Mouse (Mus musculus) thymus, postnatal 14 days (tissue): ENCODE measurements around the gene Dnlz.
A peak's percentile ranks its signal among the peaks of the same experiment; 100 is the strongest.

ENCODE experiments used
- DNase-seq: peaks from one replicate; pipeline ENCODE4 v3.0.0; 2021

Gene Dnlz

DNA sequence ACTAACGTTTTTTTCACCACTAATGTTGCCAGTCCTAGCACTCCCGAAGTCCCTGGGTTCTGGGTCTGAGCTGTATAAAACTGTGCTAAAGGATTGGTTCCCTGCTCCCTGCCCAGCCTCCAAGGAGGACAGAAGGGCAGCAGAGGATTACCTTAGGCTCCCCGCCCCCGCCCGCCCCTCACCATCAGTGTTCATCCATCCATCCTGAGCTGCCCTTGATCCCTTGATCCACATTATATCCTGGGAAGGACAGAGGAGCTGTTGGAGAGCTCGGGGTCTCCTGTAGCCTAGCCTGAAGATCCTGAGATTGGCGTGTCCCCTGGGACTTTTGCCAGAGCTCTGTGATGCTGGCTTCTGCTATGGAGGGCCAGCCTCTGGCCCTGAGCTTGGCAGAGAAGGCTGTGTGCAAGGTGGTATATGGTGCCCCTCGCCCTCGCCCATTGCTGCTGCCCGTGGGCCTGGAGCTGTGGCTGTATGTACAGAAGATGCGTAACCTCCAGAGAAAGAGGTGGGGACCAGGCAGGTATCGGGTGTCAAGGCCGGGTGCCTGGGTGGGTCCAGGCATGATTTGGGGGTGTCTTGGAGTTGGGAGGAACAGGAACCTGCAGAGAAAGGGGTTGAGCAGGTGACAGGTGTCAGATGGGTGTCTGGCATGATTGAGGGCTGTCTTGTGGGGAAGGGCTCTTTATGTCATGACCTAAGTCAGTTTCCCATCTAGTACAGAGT lies 32.2 kb downstream of the Dnlz start:
- DNase-seq = no peak

DNA sequence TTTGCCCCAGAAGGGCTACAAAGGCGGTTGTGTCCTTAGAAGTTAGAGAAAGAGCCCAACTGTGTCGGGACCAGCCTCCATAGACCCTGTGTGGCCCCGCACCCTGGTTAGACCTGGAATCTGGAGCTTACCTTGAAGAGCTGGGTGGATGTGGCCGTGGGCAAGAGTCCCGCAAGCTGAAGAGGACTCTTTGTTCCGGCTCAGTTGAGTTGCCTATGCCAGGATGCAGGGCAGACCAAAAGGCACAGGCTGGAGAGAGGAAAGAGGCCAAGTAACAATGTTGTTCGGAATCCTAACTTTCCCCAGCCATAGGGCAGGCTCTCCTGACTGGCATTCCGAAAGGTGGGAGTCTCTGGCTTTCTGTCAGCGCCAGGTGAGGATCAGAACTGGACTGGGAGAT lies 32.8 kb downstream of the Dnlz start:
- DNase-seq = no peak

DNA sequence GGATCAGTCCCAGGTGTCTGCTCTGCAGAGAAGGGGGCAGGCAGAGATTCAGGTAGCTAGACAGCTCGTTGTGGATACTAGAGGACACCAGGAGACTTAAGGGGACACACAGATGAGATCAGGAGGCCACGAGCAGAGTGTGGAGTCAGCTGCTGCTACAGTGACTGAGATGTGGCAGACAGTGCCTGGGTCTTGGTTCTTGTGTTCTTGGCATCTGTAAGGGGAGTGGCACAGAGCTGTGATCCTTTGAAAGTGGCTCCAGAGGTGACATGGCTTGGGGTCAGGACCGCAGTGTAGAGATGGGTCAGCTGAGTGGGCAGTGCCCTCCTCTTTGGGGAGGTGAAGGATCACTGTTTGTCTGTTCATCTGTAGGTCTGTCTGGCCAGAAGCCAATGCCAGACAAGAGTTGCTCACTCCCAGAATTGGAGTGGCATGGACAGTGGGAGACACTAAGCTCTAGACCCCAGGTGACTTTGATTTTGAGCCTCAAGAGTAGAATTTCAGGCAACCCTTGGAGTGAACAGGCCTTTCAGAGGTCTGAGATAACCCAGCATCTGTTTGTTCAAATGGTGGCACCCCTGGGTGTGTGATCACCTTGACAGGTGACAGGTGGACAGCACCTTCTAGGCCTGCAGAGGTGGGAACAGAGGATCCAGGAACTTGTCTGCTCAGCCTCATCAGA lies 33.8 kb downstream of the Dnlz start:
- DNase-seq = no peak

DNA sequence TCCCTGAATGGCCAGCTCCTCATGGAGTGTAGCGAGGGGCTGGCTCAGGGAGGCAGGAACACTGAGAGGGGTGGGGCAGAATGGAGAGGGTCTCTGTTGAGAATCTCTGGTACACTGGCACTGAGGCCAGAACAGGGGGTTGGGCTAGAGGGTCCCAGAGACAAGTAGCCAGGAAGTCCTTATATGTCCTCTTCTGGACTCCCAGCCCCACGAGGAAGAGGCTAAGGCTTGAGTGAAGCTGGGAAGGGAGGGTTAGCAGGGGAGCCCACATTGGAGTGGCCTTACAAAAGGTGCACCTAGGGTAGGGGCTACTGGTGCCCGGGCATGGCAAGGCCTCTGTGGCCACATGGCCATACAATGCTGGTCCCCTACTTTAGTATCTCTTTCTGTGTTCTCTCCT lies 34.5 kb downstream of the Dnlz start:
- DNase-seq = no peak

DNA sequence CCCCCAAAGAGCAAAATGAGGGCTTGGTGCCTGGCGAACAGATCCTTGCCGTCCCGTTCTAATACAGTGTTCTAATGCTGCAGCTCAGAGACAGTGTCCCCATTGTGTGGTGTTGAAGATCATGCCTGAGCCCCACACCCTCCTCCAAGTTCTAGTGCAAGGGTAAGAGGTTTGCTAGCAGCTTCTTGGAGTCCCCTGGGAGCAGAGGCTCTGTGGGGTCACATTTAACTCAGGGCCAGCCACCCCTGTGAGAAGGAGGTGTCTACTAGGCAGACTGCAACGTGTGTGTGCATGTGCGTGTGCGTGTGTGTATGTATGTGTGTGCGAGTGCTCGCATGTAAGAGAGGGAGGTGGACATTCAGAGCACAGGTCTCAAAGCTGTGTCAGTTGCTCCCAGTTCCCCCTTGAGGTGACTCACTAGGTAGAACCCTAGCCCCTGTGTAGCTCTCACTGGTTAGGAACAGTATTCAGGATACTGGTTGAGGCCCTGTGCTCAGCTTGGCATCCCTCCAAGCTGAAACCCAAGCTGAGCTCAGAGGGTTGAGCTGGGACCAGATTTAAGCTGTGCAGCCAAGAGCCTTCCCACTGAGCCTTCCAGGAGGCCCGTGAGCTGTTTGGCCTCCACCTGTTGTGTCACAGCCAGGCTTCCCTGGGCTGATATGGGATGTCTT lies 35.2 kb downstream of the Dnlz start:
- no peak for DNase-seq

DNA sequence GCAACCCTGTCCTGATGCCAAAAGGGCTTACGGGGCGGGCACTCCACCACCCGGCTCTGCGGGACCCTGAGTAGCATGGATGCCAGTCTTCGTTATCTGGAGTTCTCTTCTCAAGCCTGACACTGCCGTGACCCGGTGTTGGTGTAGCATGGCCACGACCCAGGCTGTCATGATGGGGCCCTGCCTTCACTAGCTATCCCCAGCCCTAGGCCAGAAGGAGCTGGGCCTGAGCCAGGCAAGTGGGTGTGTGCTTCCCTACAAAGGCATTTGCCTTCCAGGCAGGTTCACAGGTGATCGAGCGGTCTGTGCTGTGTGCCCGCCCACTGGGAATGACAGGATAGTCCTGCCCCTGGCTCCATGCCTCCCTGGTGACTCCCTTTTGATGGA lies 36.0 kb downstream of the Dnlz start:
- DNase-seq = no peak

DNA sequence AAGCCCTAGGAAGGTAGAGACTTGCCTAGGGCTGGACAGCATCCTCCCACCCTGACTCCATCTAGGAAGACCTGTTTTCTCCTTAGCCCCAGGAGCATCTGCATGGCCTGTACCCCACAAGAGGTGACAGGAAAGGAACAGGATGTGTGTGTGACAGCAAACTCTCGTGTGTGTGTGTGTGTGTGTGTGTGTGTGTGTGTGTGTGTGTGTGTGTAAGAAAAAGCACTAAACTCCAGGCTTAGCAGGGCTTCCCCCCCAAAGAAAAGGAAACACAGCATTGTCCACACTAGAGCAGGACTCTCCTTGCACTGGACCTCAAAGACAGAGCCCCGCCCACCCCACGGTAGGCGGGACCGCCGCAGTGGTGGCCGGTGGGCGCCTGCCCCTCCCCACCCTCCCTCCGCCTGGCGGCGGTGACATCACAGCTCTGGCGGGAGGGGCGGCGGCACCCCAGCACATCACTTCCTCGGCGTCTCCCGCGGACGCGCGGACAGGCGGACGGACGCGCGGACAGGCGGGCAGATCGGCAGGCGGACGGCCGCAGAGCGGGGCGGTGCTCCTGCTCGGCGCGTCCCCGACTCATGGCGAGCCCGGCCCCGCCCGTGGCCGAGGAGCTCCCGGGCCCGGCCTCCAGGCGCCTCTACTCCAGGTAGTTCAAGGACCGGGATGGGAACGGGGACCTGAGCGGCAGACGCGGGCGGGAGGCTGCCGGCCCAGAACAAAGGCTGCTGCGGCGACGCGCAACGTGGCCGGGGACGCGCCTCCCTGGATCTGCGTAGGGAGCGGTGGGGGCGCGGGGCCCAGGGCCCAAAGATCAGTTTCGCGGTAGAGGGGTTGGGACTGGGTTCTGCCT lies 36.6 kb downstream of the Dnlz start, which contains the start of gene Gpsm1:
Gene Gpsm1 (plus strand): TSS at position 444 of the 853 bp plus-strand sequence.
- peak; percentile 73 for DNase-seq

DNA sequence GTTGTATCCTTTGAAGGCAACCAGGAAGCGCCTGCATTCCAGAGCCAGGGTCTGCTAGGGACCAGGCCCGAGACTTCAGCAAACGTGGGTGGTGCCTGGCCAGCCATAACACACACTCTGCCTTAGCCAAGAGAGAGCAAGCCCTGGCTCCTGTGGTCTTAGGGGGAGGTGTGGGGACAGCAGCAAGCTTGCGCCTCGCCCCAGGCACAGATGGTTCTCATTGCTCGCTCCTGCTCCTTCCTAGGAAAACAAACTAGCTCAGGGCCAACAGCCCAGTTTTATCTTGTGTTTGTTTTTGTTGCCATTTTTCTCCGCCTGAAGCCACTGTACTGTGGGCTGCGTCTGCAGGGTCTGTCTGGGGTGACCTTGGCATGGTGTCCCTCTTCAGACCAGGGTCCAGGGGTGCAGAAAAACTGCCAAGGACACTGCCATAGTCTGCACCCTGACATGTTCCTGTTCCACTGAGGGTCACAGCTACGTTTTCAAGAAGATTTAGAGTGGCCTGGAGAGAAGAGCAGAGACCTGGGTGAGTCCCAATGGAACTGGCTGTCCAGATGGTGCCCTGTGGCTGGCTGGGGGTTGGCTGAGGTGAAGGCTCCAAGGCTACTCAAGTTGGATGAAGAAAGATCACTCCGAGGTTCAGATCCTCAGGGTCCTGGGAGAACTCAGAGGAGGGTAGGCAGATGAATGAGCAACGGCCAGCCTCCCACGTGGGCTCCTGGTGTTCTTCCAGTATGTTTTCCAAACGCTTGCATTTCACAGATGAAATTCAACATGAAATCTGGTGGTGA lies 37.4 kb downstream of the Dnlz start:
- DNase-seq = no peak

DNA sequence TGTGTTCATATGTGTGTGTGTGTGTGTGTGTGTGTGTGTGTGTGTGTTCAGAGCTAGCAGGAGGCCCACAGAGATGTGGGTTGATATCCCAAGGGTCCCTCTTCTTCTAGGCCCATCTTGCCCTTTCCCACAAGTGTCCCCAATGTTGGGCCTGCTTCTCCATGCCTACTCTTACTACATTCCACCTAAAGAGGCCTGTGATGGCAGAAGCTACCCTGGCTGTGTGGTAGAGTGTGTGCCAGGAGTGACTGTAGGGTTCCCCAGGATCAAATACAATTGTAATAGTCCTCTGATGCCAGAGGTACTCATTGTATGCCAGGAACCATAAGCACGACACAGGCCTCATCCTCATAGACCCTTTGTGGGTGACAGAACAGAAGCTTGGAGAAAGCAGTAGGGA lies 38.5 kb downstream of the Dnlz start:
- no peak for DNase-seq

DNA sequence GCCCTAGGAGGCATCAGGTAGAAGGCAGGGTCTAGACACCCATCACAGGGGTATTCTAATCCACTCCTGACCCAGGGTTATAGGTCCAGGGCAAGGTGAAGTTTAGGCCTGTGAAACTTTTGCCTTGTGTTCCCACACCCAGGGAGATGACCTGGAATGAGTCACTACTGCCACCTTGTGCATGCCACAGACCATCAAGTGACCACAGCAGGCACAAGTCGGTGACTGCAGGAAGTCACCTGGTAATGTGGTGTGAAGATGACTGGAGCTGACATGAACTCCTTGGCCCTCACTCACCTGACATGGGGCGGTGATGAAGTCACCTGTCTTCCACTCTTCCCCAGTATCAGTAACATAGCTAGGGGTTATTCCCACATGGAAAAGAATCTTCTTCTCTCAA lies 39.1 kb downstream of the Dnlz start:
- no peak for DNase-seq

DNA sequence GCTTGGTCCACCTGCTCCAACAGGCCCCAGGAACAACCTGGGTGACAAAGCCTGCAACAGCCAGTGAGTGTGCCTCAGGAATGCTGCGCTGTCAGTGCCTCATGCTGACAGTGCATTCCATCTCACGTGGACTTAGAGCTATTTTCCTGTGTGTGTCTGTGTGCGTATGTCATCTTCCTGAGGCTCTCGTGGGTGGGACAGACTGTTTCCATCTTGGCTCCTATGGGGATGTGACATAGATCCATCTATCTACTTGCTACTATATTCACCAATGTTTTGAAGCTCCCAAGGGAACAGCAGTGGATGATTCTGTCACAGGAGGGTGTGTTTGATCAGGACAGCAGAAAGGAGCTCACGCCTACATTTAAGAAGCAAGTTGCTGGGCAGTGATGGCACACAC lies 40.0 kb downstream of the Dnlz start:
- DNase-seq = peak; percentile 33

DNA sequence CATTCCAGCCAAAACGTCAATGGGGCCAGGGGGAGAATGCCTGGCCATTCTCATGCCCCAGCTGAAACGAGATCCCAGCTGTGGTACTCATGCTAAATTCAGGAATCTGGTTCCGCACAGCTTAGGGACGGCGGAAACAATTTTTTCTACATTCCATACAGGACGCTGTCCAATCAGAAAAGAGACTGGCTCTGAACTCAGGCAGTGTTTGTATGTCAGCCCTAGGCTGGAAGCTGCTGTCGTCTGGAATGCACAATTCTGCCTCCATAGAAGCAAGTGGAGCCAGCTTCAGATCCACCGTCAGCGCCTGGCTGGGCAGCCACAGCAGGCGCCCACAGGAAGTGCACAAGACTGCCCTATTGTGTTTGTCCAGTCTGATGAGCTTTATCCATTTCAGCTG lies 42.2 kb downstream of the Dnlz start:
- no peak for DNase-seq

DNA sequence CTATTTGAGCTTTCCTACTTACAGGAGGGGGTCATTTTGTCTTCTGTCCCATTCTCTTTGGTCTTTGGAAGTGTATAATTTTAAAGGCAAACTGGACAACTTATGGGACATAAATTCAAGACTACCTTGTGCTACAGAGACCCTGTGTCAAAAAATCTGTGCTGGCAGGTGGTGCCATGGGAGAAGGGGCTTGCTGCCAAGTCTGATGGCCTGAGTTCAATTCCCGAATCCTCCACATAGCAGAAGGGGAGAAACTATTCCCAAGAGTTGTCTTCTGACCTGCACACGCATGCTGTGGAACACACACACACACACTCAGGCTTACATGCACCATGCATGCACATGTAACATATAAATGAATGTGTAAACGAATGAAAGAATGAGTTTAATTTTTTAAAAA lies 45.2 kb downstream of the Dnlz start:
- DNase-seq = no peak

DNA sequence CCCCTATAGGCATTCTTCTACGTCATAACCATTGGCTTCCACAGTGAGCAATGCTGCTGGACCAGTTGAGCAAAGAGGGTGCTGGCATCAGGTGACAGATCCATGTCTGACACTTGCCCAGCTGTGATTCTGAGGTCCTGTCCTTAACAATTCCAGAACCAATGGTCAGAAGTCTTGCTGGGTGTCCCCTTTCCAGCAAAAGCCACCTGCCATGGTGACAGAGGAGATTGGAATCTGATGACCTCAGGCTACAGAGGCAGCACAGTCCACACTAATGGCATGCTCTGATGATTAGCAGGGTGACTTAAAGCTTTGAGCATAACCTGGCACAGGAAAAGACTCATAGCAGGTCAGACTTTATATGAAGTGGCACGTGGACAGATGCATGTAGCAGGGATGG lies 46.4 kb downstream of the Dnlz start:
- DNase-seq = no peak

DNA sequence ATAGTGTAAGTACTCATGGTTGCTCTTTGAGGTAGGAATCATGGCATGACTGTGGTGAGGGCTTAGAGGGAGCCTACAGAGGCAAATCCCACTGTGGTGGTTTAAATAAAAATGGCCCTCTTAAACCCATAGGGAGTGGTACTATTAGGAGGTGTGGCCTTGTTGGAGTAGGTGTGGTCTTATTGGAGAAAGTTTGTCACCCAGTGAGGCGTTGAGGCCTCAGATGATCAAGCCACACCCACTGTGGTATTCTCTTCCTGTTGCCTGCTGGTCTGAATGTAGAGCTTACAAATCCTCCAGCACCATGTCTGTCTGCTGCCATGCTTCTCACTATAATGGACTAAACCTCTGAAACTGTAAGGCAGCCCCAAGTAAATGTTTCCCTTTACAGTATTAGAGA lies 47.2 kb downstream of the Dnlz start:
- no peak for DNase-seq

DNA sequence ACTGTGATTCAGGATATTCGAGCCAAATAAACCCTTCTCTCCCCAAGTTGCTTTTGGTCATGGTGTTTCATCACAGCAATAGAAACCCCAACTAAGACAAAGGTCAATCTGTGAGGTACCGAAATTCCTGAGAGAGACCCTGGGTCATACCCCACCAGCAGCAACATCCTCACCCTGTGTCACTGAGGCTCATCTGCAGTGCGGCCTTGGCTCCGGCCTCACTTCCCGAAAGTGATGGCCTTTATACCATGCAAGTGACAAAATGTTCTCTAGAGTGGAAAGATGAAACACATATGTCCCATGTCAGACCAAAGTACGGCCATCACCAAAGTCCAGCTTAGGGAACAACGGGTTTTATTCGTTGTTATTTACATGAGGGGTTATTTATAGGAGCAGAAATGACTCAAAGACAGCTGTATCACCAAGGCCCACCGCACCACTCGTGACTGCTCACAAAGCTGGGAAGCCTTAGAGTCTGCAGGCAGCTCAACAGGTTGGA lies 49.9 kb downstream of the Dnlz start:
- no peak for DNase-seq

DNA sequence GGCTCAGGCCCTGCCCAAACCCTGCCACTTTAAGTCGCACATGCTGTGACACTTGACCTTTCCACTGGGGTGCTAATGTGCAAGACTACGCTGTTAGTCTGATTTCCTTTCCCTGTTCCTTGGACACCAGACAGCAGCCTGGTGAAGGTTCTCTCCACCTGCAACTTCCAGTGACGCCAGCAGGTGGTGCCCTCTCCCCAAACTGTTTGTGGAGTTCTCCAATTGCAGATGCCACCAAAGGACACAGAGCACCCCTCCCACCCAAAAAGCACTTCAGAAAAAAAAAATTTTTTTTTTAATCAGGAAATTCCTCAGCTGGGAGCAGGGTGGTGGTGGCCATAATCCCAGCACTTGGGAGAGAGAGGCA lies 51.1 kb downstream of the Dnlz start:
- peak; percentile 86 for DNase-seq

DNA sequence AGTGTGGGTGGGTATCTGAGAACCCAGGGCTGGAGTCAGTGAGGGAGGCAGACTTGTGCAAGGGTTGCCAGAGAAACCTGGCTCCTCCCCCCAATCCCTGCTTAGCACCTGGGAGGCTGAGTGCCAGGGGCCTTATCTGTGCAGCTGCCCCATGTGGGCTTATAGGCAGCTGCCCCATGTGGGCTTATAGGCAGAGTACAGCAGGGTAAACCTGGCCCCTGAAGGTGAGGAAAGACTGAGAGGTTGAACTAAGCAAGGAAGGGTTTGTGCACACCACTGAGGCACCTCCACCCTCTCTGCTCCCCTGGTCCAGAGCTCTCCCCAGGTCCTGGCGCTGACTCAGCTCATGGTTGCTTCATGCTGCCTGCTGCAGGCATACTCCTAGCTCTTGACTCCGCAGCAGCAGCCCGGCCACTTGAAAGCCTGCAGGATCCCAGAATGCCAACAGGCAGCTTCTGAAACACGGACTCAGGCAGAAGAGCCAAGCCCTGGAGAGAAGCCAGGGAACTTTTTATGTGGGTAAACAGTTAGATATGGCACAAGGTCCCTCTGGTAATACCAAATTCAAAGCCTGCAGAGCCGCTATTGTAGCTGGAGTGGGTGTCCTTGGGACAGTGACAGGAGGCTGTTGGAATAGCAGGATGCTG lies 51.6 kb downstream of the Dnlz start:
- DNase-seq = no peak

DNA sequence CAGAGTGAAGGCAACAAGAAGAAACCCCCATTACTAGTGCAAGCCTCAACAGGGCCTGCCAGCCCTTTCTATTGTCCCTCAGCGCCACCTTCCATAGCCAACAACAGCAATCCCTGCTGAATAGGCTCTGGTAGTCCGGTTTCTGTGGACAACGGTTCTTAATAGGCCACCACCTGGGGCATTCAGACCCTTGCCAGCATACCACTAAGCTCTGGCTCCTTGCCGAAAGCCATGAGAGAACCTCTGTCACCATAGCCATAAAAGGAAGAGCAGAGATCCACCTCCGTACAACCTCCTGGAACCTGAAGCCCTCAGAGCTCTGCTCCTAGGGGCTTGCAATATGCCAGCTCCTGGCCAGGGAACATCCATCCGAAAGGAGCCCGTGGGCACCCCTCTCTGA lies 52.6 kb downstream of the Dnlz start:
- DNase-seq = no peak

DNA sequence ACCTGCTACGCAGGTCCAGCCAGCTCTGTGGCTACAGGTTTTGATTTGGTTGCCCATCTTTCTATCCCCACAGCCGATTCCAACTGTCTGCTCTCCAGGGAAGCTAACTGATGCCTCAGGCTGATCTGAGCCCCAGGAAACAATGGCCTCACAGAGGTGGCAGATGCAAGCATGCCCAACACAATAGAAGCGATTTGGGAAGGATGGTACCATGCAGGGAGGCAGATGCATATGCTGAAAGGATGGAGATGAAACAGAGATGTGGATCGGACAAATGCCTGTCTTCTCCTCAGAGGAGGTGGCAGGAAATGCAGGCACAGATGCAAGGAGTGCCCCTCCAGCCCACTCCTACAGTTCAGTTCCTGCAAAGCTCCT lies 53.1 kb downstream of the Dnlz start:
- DNase-seq = no peak

DNA sequence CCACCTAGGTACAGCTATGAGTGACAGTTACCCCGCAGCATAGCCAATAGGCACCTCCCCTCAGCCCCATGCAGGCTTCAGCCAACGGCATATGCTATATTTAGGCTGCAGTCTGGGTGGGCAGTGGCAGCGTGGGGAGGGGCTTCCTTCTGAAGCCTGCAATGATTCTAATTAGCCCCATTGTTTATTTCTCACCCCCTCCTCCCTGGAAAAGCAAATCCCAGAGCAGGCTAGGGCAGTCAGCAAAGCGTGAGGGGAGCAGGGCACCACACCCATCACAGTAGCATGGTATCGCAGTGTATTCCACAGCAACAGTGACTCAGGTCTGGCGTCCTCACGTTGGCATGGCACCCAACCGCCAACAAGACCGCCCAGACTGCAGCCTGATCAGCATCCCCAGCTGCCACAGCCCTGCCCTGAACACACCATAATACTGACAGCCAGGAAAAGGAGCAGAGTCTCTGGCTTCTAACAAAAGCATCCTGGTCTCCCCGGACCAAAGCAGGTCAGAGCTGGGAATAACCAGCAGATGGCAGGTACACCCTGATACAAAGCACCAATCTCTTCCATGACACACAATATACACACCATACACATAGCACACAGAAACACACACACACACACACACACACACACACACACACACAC lies 53.6 kb downstream of the Dnlz start:
- no peak for DNase-seq
